Comparison of ENCODE assay signal across 22 mouse cellular contexts in the genomic region with DNA sequence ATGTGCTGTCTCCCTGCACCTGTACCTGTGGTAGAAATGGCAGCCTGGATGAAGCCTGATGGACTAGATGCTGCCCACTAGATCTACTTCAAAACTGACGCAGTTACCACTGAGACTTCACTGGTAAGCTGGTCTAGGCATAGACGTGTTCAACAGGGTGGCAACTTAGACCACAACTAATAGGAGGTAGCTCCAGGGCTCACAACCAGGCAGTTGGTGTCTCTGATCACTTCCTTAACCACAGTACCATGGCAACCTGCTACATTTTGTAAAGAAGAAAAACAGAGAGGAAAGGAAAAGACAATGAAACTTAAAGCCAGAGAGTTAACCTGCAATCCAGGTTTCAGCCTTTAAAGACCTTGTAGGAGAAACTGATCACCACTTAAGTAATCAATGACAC.
DNase-seq lines count a peak whose midpoint lies in the region; ATAC-seq lines count a peak whose summit lies in the region.
"Had no signal": no experiment of that assay in that cellular context is flagged by ENCODE, and none has a peak within 500 bp of the region (broad histone marks: within the 10 kb centered on the region; RNA-seq: fewer than 3 reads in every experiment).

No protein-coding gene starts in this region.

- H3K36me3 ChIP-seq in heart, embryonic 11.5 days (ENCODE audit: control insufficient read depth, insufficient read depth, low read length): no peaks in the 10 kb centered on the region
- H3K36me3 ChIP-seq: embryonic facial prominence, embryonic 12.5 days; embryonic facial prominence, embryonic 15.5 days; forebrain, embryonic 12.5 days; forebrain, embryonic 15.5 days; heart, embryonic 10.5 days; hindbrain, embryonic 12.5 days; hindbrain, embryonic 15.5 days had no signal

- no peaks in the 10 kb centered on the region for H3K4me1 ChIP-seq in heart, embryonic 11.5 days (ENCODE audit: control insufficient read depth, insufficient read depth, low read length)
- H3K4me1 ChIP-seq: embryonic facial prominence, embryonic 12.5 days; embryonic facial prominence, embryonic 15.5 days; forebrain, embryonic 12.5 days; forebrain, embryonic 15.5 days; heart, embryonic 10.5 days had no signal

- H3K4me3 ChIP-seq in heart, embryonic 11.5 days (ENCODE audit: low read depth, low read length): no peak overlapping the region
- H3K4me3 ChIP-seq: embryonic facial prominence, embryonic 12.5 days; embryonic facial prominence, embryonic 15.5 days; forebrain, embryonic 12.5 days; forebrain, embryonic 15.5 days; heart, adult 2 months; heart, embryonic 10.5 days; hindbrain, embryonic 12.5 days; hindbrain, embryonic 15.5 days had no signal

- H3K9me3 ChIP-seq in heart, embryonic 11.5 days (replicated peaks; ENCODE audit: control insufficient read depth, low read length): no peaks in the 10 kb centered on the region
- H3K9me3 ChIP-seq: embryonic facial prominence, embryonic 12.5 days; embryonic facial prominence, embryonic 15.5 days; forebrain, embryonic 12.5 days; forebrain, embryonic 15.5 days; heart, embryonic 10.5 days; hindbrain, embryonic 12.5 days; hindbrain, embryonic 15.5 days had no signal

- no peak overlapping the region for H3K9ac ChIP-seq in heart, embryonic 11.5 days (ENCODE audit: low read depth, low read length)
- H3K9ac ChIP-seq: embryonic facial prominence, embryonic 12.5 days; embryonic facial prominence, embryonic 15.5 days; forebrain, embryonic 12.5 days; forebrain, embryonic 15.5 days; hindbrain, embryonic 12.5 days; hindbrain, embryonic 15.5 days had no signal

- WGBS in heart, embryonic 11.5 days (ENCODE audit: insufficient replicate concordance): 77% methylated on average over 2 of the region's 2 CpGs

- ATAC-seq in activated CD4-positive, CD25-positive, alpha-beta regulatory T cell, adult 4 months: peak; percentile 57
- ATAC-seq in heart, embryonic 11.5 days (replicated peaks; ENCODE audit: insufficient number of reproducible peaks, low FRiP score, low TSS enrichment): no peak
- ATAC-seq: forebrain, embryonic 15.5 days had no signal

- DNase-seq in thymus, postnatal 0 days (ENCODE audit: low spot score): peak; percentile 14
- DNase-seq in thymus, postnatal 25 days: no peak
- DNase-seq in naive thymus-derived CD4-positive, alpha-beta T cell, adult 2 months (ENCODE audit: low read depth): peak; percentile 76
- no peak for DNase-seq in spleen, postnatal 10 days (ENCODE audit: low spot score in 2 of 2)
- DNase-seq in left cerebral cortex, postnatal 10 days (ENCODE audit: extremely low spot score in 1 of 2, low spot score in 2 of 2): no peak
- DNase-seq: adrenal gland, adult 2 months; adrenal gland, postnatal 14 days; cerebellum, adult 11 months; cerebellum, adult 2 months; cerebellum, adult 9-11 months; cerebellum, postnatal 25 days; gastrocnemius, postnatal 25 days; heart, adult 2 months had no signal

- no peak overlapping the region for H3K27ac ChIP-seq in heart, embryonic 11.5 days (ENCODE audit: low read depth, low read length)
- H3K27ac ChIP-seq: embryonic facial prominence, embryonic 12.5 days; embryonic facial prominence, embryonic 15.5 days; forebrain, embryonic 12.5 days; forebrain, embryonic 15.5 days; heart, adult 2 months; heart, embryonic 10.5 days; hindbrain, embryonic 12.5 days; hindbrain, embryonic 15.5 days had no signal

- no peak overlapping the region for H3K4me2 ChIP-seq in heart, embryonic 11.5 days
- H3K4me2 ChIP-seq: embryonic facial prominence, embryonic 12.5 days; embryonic facial prominence, embryonic 15.5 days; forebrain, embryonic 12.5 days; forebrain, embryonic 15.5 days; hindbrain, embryonic 12.5 days; hindbrain, embryonic 15.5 days had no signal

- intact Hi-C loops in left cerebral cortex, postnatal 10 days (cut with DNase I): no loop called here

- H3K27me3 ChIP-seq in heart, embryonic 11.5 days (ENCODE audit: control insufficient read depth, insufficient read depth, low read length): no peaks in the 10 kb centered on the region
- H3K27me3 ChIP-seq: embryonic facial prominence, embryonic 12.5 days; embryonic facial prominence, embryonic 15.5 days; forebrain, embryonic 12.5 days; forebrain, embryonic 15.5 days; hindbrain, embryonic 12.5 days; hindbrain, embryonic 15.5 days had no signal

Comparison
In these comparisons a context has a peak if more than half of its experiments do, and no peak if none do; other contexts are left out.
1. DNase-seq: peak in thymus, postnatal 0 days (single experiment) and naive thymus-derived CD4-positive, alpha-beta T cell, adult 2 months (single experiment); none in thymus, postnatal 25 days (single experiment), spleen, postnatal 10 days (0 of 2) and left cerebral cortex, postnatal 10 days (0 of 2).